Mouse (Mus musculus): ENCODE data around the gene Espn. TPM values are rescaled to one million over a fixed set of nuclear protein-coding genes. Genes with fewer than 3 reads are reported as not detected.
A peak's percentile ranks its signal among the peaks of the same experiment; 100 is the strongest.

Espn gene
- 3.4 and 5.9 TPM in 2 replicates for polyA plus RNA-seq (2015; fragmentation: Nextera tagmentation; extraction: Ambion mirVana)

- H3K4me1 ChIP-seq, result peaks cover 15% of the 10 kb centered on the region
- ATAC-seq (ENCODE audit: insufficient number of reproducible peaks, insufficient read depth, low FRiP score, low TSS enrichment, low read depth), result peak; percentile 76
- H3K36me3 ChIP-seq, result no peaks in the 10 kb centered on the region
- peak within 1 kb of the TSS; percentile 71 for H3K4me2 ChIP-seq
- peak within 1 kb of the TSS; percentile 65 for H3K9ac ChIP-seq
- peaks cover 87% of the 10 kb centered on the region for H3K27me3 ChIP-seq
- no peak within 1 kb of the TSS for H3K27ac ChIP-seq
- H3K9me3 ChIP-seq, result no peaks in the 10 kb centered on the region
- H3K4me3 ChIP-seq, result peak within 1 kb of the TSS; percentile 45
- WGBS, result under 1% methylated on average over 56 of the region's 57 CpGs
These were observed at the start of gene Espn for GRCm38 (mm10) chr4:152151966-152152544. Espn (minus strand) TSS chr4:152152371.

- Histone ChIP-seq H3K9me3 (no peaks in the 10 kb centered on the region), H3K27me3 (no peaks in the 10 kb centered on the region), H3K36me3 (no peaks in the 10 kb centered on the region), H3K4me3 (no peak overlapping the region), H3K27ac (no peak overlapping the region), H3K4me2 (no peak overlapping the region), H3K4me1 (peaks cover 10% of the 10 kb centered on the region), H3K9ac (no peak overlapping the region)
- ATAC-seq (ENCODE audit: insufficient number of reproducible peaks, insufficient read depth, low FRiP score, low TSS enrichment, low read depth), result no peak
- 72% methylated on average over 6 of the region's 6 CpGs for WGBS
These were observed 49.3 kb upstream of the Espn start for GRCm38 (mm10) chr4:152201492-152201891.

GRCm38 (mm10) chr4:152199617-152200016 is 47.4 kb upstream of the Espn start:
- no peak for ATAC-seq (ENCODE audit: insufficient number of reproducible peaks, insufficient read depth, low FRiP score, low TSS enrichment, low read depth)
- Histone ChIP-seq H3K27ac (no peak overlapping the region), H3K4me3 (no peak overlapping the region), H3K9me3 (no peaks in the 10 kb centered on the region), H3K36me3 (no peaks in the 10 kb centered on the region), H3K4me2 (no peak overlapping the region), H3K27me3 (no peaks in the 10 kb centered on the region), H3K4me1 (0 out of 2 replicates have a peak, but pooled peaks cover 4% of the 10 kb centered on the region), H3K9ac (no peak overlapping the region)
- WGBS, result 65% methylated on average over 1 of the region's 1 CpGs

GRCm38 (mm10) chr4:152197545-152197944 is 45.4 kb upstream of the Espn start:
- H3K27ac ChIP-seq, result no peak overlapping the region
- no peaks in the 10 kb centered on the region for H3K36me3 ChIP-seq
- no peaks in the 10 kb centered on the region for H3K9me3 ChIP-seq
- no peak overlapping the region for H3K9ac ChIP-seq
- 78% methylated on average over 5 of the region's 5 CpGs for WGBS
- no peak for ATAC-seq (ENCODE audit: insufficient number of reproducible peaks, insufficient read depth, low FRiP score, low TSS enrichment, low read depth)
- H3K27me3 ChIP-seq, result no peaks in the 10 kb centered on the region
- H3K4me2 ChIP-seq, result no peak overlapping the region
- H3K4me3 ChIP-seq, result no peak overlapping the region
- H3K4me1 ChIP-seq, result peaks cover 8% of the 10 kb centered on the region

GRCm38 (mm10) chr4:152196276-152196675 is 44.1 kb upstream of the Espn start:
- no peak for ATAC-seq (ENCODE audit: insufficient number of reproducible peaks, insufficient read depth, low FRiP score, low TSS enrichment, low read depth)

DNA sequence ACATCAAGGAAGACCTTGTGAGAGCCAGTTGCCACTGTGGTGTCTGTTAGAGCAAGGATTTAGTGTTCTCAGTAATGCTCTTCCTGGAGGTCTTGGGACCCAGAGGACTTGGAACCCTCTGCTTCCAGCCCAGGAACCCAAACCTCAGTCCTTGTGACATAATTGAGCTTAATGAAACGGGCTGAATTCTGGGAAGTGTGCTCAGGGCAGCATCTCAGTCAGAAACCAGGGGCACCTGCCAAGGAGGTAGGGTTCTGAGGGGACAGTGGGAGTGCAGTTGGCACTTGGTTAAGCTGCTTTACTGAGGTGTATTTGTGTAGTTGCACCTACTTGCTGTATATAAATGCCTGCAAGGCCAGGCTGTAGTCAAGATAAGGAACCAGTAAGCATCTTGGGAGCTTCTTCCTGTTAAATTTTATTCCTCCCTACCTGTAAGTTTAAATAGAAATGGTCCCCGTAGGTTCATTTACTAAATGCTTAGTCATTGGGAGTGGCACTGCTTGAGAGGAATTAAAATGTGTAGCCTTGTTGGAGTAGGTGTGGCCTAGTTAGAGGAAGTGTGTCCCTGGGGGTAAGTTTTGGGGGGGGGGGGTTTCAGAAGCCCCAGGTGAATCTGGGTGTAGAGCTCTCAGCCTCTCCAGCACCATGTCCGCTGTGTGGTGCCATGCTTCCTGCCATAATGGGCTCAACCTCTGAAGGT is 42.5 kb upstream of the Espn start:
- H3K36me3 ChIP-seq, result no peaks in the 10 kb centered on the region
- 82% methylated on average over 3 of the region's 3 CpGs for WGBS

More at GRCm38 (mm10) chr4:152196276-152196675, 44.1 kb upstream of the Espn start:
- Histone ChIP-seq H3K9me3 (no peaks in the 10 kb centered on the region), H3K4me3 (no peak overlapping the region), H3K27me3 (no peaks in the 10 kb centered on the region), H3K27ac (no peak overlapping the region), H3K4me1 (peaks cover 8% of the 10 kb centered on the region), H3K9ac (no peak overlapping the region), H3K36me3 (no peaks in the 10 kb centered on the region), H3K4me2 (no peak overlapping the region)
- WGBS, result 88% methylated on average over 9 of the region's 9 CpGs

DNA sequence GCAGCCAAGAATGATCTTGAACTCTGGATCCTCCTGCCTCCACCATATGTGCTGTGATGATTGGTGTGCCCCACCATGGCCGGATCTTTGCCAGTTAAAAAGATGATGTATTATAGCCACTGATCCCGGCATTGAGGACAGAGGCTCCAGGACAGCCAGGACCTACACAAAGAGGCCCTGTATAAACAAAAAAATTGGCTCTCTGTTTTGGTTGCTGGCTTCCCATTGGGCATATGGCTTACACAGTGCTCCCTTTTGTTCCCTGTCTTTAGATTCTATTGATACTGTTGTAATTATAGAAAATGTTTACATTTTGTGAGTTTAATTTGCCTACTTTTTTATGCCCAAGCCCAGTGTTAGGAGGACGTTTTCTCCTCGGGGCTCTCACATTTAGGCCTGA is 40.4 kb upstream of the Espn start:
- H3K9me3 ChIP-seq, result no peaks in the 10 kb centered on the region
- WGBS, result 31% methylated on average over 4 of the region's 4 CpGs
- H3K36me3 ChIP-seq, result no peaks in the 10 kb centered on the region
- H3K4me1 ChIP-seq, result peaks cover 21% of the 10 kb centered on the region
- ATAC-seq (ENCODE audit: insufficient number of reproducible peaks, insufficient read depth, low FRiP score, low TSS enrichment, low read depth), result no peak
- peak overlapping the region; percentile 68; the same call in 1 of the 2 replicates for H3K27ac ChIP-seq
- no peaks in the 10 kb centered on the region for H3K27me3 ChIP-seq
- H3K9ac ChIP-seq, result no peak overlapping the region
- no peak overlapping the region for H3K4me2 ChIP-seq
- no peak overlapping the region for H3K4me3 ChIP-seq

More for the DNA sequence above, 42.5 kb upstream of the Espn start:
- Histone ChIP-seq H3K27me3 (no peaks in the 10 kb centered on the region), H3K4me3 (no peak overlapping the region), H3K4me1 (peaks cover 21% of the 10 kb centered on the region), H3K9me3 (no peaks in the 10 kb centered on the region), H3K4me2 (no peak overlapping the region), H3K9ac (no peak overlapping the region), H3K27ac (no peak overlapping the region; the same call in 1 of the 2 replicates)
- ATAC-seq (ENCODE audit: insufficient number of reproducible peaks, insufficient read depth, low FRiP score, low TSS enrichment, low read depth), result no peak

DNA sequence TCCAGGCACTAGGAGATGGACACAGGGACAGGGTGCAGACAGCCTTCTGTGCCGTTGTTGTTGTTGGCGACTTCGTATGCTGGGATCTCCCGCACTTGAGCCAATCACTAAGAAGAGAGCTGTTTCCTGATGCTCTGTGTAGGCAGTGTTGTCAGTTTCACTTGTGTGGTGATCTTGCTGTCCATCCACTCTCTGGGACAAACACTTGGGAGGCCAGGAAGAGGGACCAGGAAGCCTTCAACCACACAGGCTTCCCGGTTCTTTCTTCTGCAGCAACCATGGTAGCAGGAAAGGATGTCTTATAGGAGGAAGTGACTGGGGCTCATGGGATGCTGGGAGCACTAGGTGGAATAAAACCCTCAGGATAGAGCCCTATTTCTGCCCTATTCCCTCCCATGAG is 38.5 kb upstream of the Espn start:
- Histone ChIP-seq H3K4me1 (peaks cover 36% of the 10 kb centered on the region), H3K4me3 (no peak overlapping the region), H3K36me3 (no peaks in the 10 kb centered on the region), H3K9me3 (no peaks in the 10 kb centered on the region), H3K27ac (no peak overlapping the region), H3K27me3 (no peaks in the 10 kb centered on the region), H3K4me2 (no peak overlapping the region), H3K9ac (no peak overlapping the region)
- no peak for ATAC-seq (ENCODE audit: insufficient number of reproducible peaks, insufficient read depth, low FRiP score, low TSS enrichment, low read depth)
- 72% methylated on average over 5 of the region's 5 CpGs for WGBS

DNA sequence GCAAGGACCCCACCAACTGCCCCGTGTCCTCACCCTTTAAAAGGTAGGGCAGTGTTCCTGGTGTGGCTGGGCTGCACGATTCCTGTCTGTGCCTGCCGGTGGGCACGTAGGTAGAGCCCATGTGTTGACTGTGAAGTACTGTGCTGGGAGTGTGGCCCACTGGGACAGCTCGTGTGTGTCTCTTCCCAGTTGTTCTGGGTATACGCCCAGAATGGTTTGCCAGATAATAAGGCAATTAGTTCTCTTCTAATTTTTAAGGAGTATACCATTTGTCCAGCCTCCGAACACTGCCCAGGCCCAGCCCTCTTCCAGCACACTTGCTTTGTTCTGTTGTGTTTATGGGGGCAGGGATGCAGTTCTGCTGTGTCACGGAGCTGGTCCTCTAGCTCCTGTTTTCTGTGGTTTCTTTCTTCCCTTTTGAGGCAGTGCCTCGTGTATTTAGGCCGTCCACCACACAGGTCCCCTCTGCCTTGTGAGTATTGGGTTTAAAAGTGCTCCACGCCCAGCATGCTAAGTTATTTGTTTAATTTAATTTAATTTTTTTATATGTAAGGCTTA is 38.0 kb upstream of the Espn start:
- Histone ChIP-seq H3K36me3 (no peaks in the 10 kb centered on the region), H3K27ac (no peak overlapping the region), H3K4me3 (no peak overlapping the region), H3K4me2 (no peak overlapping the region), H3K9ac (0 out of 2 replicates have a peak overlapping the region, but pooled peaks have one; percentile 16), H3K4me1 (peaks cover 41% of the 10 kb centered on the region), H3K27me3 (no peaks in the 10 kb centered on the region), H3K9me3 (no peaks in the 10 kb centered on the region)
- no peak for ATAC-seq (ENCODE audit: insufficient number of reproducible peaks, insufficient read depth, low FRiP score, low TSS enrichment, low read depth)
- WGBS, result 69% methylated on average over 11 of the region's 11 CpGs

- H3K9ac ChIP-seq, result 0 out of 2 replicates have a peak overlapping the region, but pooled peaks have one; percentile 16
- H3K4me2 ChIP-seq, result no peak overlapping the region
- H3K4me1 ChIP-seq, result peaks cover 46% of the 10 kb centered on the region
- no peak overlapping the region for H3K4me3 ChIP-seq
- no peaks in the 10 kb centered on the region for H3K27me3 ChIP-seq
- 87% methylated on average over 4 of the region's 4 CpGs for WGBS
- H3K36me3 ChIP-seq, result no peaks in the 10 kb centered on the region
- no peak for ATAC-seq (ENCODE audit: insufficient number of reproducible peaks, insufficient read depth, low FRiP score, low TSS enrichment, low read depth)
- no peak overlapping the region for H3K27ac ChIP-seq
- no peaks in the 10 kb centered on the region for H3K9me3 ChIP-seq
These were observed 37.5 kb upstream of the Espn start for GRCm38 (mm10) chr4:152189691-152190090.

- no peak for ATAC-seq (ENCODE audit: insufficient number of reproducible peaks, insufficient read depth, low FRiP score, low TSS enrichment, low read depth)
- Histone ChIP-seq H3K9me3 (no peaks in the 10 kb centered on the region), H3K9ac (no peak overlapping the region), H3K27ac (no peak overlapping the region), H3K4me3 (no peak overlapping the region), H3K36me3 (no peaks in the 10 kb centered on the region), H3K27me3 (no peaks in the 10 kb centered on the region), H3K4me2 (no peak overlapping the region), H3K4me1 (peaks cover 44% of the 10 kb centered on the region)
- 86% methylated on average over 6 of the region's 6 CpGs for WGBS
These were observed 36.9 kb upstream of the Espn start for GRCm38 (mm10) chr4:152189071-152189470.

- Histone ChIP-seq H3K4me2 (no peak overlapping the region), H3K4me1 (peaks cover 44% of the 10 kb centered on the region)
These were observed 36.5 kb upstream of the Espn start for GRCm38 (mm10) chr4:152188651-152189050.

More at GRCm38 (mm10) chr4:152188651-152189050, 36.5 kb upstream of the Espn start:
- Histone ChIP-seq H3K4me3 (no peak overlapping the region), H3K9ac (no peak overlapping the region), H3K27me3 (no peaks in the 10 kb centered on the region), H3K9me3 (no peaks in the 10 kb centered on the region), H3K27ac (no peak overlapping the region), H3K36me3 (no peaks in the 10 kb centered on the region)
- ATAC-seq (ENCODE audit: insufficient number of reproducible peaks, insufficient read depth, low FRiP score, low TSS enrichment, low read depth), result no peak
- WGBS, result 91% methylated on average over 2 of the region's 2 CpGs
